Mouse (Mus musculus) frontal cortex, postnatal 14 days (tissue): ENCODE results near the gene Prkag2.
A peak's percentile ranks its signal among the peaks of the same experiment; 100 is the strongest.

ENCODE experiments used
- DNase-seq, 2 experiments: peaks; one replicate each; pipeline ENCODE4 v3.0.0; 2022; ENCODE audit warnings: low spot score in 2 of 2

Prkag2 gene

DNA sequence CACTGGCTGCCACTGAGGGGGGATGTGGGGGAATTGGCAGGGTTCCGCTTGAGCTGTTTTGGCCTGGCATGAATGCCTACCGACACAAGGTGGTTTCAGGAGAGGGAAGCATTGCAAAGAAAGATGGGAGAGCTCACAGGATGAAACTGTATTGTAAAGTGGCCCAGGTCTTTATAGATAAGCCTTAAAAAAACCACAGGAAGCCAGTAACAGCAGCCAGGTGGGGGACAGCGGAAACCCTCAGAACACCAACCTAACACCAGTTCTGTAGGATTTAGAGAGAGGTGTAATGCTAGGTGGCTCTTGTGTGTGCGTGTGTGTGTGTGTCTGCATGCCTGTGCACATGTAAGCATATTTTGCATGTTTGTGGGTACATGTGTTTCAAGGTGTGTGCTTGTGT, 101.1 kb downstream of the Prkag2 start:
- no peak for DNase-seq

DNA sequence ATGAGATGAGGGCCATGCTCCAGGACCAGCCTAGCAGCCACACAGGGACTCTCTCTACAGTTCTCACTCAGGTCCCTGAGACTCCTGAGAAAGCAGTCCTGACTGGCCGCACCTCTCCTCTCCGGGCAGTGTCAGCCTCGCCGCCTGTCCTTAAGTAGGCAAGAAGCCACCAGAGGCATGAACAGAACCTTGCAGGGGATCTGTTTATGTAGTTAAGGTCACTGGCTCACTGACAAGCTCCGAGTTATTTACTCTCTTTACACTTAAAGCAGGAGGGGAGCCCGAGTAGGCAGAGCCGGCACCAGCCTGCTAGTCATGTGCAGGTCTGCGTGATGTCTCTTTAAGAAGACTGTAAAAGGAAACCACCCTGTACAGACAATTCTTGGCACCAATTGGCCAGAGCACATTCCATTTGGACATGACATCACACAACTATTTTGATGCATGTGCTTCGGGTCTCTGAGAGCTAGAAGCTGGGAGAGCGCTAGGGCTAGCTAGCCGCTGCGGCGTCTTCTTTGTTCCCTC, 104.8 kb downstream of the Prkag2 start:
- peak in 1 of 2 experiments; percentile 44 for DNase-seq

DNA sequence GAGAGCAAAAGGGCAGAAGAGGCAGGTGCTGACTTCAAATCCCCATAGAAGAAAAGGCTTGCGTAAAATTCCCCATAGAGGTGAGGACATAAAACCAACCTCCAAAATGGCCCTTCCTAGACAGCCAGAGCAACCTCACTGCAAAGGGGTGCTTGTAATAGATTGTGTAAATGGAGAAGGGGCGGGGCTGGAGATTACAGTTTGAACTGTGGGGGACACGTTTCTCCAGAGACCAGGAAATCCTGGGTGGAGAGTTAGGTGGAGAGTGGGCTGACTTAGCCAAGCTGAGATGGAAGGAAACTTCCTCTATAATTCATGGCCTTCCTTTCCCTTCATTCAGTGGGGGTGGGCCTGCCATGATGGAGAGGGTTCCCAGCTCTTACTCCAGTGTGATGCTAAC, 107.3 kb downstream of the Prkag2 start:
- DNase-seq, result no peak

DNA sequence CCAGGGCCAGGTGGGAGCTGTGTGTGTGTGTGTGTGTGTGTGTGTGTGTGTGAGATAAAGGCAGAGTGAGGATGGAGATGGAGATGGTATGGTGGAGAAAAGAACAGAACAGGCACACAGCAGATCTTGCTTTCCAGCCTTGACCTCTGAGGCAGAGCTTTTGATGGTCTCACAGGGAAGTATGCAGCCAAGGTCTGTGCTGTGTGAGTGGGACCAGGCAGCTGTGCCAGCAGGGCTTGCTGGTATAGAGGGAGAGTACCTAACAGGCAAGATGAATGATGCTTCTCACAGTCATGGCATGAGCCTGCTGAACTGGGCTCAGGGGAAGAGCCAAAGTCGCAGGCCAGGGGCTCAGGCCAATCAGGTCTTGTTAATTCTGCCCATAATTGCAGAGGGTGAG, 108.9 kb downstream of the Prkag2 start:
- DNase-seq, result no peak

DNA sequence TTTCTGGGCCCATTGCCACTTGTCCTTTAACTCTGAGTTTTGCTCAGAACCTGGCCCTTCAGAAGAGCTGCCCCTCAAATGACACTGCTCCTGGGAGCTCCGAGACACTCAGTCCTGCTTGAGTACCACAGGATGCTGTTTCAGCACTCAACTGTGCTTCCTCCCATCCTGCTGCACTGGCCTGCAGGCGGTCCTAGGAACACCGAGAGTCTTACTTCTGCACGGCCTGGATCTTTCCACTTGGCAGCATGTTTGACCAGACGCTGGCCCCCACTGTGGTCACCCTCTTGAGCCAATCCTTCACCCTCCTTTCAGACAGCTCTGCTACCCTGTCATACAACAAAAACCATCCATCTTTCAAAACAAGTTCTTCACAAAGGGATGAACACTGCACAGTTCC, 110.0 kb downstream of the Prkag2 start:
- no peak for DNase-seq

DNA sequence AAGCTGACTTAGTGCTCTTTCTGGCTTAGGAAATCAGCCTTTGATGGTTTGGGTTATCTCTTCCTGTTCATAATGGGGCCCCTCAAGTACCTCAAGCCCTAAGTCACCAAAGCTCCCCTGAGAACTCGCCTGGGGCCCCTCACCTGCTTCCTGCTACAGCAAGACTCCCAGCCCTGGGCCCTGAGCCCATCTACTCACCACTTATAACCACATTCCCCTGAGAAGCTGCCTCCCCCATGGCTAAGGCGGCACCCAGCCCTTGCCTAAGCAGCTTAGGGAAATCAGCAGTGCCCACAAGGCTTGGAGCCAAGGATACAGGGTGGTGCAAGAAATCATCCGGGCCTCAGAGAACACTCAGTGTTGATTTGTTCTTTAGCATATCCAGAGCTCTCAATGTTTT, 110.8 kb downstream of the Prkag2 start:
- no peak for DNase-seq

DNA sequence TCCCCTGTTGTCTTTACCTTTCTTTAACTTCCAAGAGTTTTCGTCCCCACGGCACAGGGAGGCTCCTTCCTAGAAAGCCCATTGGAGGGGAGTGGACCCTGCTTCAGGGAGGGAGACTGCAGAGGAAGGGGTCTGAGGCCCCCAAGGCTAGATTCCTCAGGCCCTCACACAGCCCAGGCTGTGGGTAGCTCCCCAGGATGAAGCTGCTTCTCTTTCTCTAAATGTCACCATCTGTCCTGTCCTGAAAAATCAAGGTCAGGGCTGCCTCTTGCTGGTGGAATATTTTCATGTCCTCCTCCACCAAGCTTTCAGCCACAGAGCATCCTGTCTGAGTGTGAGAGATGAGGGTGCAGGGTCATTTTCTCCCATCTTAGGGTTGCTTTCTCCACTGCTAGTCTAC, 113.5 kb downstream of the Prkag2 start:
- DNase-seq, result no peak

DNA sequence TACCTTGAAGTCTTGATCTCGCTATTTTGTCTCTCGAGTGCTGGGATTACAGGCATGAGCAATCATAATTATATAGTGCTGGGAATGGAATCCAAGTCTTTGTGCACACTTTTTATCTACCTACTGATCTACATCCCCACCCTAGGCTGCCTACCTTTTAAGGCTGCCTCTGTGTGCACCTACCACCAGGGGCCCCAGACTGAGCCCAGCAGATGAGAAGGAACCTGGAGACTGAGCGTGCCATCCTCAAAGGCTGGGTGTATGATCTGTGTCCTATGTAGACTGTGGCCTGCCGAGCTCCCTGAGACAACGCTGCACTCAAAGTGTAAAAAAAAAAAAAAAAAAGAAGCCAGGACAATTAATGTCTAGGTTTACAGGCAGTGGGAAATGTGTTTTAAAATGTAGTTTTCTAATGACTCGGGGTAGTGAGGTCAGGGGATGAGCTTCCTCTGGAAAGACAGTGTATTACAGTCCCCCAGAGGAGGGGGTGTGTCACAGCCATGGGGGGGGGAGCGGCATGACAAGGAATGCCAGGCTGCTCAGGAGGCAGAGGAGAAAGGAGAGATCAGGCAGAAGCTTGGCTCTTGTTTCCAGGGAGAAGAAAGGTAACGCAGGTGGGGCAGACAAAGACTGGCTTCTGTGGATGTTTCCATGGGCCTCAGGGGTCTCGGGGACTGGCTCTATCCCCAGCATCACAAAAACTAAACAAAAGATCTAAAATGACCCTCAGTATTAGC, 114.1 kb downstream of the Prkag2 start:
- DNase-seq, result no peak

DNA sequence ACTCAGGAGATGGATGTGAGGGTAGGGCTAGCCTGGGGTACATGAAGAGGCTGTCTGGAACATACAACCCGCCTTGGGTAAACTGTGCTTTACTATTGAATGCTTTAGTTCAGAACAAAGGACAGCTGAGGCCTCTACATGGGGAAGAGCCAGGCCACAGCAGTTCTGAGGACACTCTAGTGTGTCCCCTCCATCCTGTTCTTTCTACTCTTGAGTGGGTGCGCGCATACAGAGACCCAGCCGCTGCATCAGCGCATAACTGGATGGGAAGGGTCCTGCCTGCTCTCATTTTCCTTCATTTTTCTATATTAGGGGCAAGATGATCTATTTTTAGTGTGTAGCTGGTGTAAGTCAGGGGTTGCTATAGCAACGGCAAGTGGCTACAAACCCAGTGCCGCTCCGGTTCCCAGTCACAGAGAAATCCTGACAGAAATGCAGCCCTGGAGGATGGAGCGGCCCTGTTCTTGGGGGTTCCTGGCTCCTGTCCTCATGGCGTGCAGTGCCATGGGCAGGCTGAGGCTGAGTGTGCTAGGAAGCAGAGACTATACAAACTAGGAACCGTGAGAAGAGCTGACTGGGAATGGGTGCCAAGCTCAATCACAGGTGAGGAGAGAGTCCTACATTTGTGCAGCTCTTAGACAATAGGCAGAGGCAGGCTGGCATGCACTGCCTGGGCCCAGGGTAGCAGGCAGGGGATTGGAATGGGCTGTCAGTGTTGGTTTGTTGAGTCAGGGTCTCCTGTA, 114.8 kb downstream of the Prkag2 start:
- DNase-seq, result peak; percentile 66 to 70

DNA sequence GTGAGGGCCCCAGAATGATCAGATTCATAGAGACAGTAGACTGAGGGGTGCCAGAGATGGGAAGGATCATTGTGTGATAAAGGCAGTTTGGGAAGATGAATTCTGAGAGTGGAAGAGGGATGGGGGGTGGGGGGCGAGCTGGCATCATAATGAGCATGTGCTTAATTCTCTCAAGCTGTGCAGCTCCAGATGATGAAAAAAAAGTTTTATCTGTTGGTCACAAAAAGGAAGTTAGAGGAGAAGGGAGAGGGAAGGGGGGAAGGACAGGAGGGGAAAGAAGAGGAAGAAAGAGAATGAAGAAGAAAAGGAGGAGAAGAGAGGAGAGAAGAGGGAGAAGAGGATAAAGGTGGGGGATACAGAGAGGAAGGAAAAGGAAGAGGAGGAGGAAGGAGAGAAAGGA, 116.3 kb downstream of the Prkag2 start:
- no peak for DNase-seq

DNA sequence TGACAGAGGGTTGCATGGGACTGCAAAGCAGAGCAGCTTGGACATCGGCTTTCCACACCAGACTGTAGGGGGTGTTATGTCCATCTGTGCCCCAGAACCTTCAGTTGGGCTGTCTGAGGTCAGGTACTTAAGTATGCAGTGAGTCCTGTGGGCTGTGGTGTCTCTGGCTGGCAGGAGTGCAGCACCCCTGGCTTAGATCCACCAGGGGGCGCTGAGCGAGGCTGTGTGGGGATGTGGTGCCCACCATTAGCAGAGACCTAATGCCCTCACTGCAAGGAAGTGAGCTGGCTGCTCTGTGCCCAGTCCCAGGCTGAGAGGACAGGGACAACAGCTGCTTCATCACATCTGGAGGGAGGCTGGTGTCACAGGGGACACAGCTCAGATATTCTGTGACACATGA, 116.9 kb downstream of the Prkag2 start:
- peak in 1 of 2 experiments; percentile 39 for DNase-seq

DNA sequence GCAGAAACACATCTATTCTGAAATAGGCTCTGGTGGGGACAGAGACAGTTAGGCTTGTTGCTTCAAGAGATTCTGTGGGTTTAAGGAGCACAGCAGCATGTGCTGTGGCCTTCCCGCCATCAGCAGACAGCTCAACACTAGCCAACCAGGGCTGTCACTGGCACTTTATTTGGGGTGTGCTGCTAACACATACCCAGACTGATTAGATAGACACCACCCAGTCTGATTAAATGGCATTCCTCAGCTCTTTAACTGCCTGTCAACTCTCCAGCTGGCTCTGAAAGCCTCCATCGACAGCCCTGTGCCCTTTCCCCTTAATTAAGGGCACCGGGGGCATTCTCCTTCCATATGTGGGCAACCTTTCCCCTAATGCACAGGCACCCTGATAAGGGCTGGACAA, 118.2 kb downstream of the Prkag2 start:
- DNase-seq, result no peak

DNA sequence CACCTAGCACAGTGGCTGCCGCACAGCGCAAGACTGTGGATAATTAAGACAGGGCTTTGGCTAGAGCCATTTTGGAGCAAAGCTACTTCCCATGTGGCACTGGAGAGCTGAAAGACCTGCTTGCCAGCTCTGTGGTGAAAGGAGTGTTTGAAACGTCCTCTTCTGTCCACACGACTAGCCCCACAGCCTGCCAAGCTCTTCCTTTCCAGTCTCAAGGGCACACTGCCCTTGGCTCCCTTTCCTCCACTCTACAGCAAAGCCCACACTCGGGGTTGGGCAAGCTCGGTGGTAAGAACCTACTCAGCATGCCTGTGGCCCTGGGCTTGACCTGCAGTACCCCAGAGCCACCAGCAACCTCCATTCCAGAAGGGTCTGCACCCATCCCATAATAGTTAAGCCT, 118.7 kb downstream of the Prkag2 start:
- DNase-seq, result no peak

DNA sequence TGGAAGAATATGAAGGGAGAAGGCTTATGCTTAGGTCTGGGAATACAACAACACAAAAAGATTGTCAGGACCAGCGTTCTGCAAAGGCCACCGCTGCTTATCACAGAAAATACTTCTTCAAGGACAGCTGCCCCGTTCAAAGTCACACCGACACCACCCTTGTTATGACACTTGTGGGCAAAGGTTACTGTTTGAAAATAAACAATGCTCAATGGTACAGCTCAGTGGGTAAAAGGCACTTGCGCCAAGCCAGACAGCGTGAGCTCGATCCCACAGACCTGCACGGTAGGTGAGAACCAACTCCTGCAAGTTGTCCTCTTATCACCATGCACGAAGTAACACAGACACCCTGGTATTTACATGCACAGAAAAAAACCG, 120.5 kb downstream of the Prkag2 start:
- no peak for DNase-seq

DNA sequence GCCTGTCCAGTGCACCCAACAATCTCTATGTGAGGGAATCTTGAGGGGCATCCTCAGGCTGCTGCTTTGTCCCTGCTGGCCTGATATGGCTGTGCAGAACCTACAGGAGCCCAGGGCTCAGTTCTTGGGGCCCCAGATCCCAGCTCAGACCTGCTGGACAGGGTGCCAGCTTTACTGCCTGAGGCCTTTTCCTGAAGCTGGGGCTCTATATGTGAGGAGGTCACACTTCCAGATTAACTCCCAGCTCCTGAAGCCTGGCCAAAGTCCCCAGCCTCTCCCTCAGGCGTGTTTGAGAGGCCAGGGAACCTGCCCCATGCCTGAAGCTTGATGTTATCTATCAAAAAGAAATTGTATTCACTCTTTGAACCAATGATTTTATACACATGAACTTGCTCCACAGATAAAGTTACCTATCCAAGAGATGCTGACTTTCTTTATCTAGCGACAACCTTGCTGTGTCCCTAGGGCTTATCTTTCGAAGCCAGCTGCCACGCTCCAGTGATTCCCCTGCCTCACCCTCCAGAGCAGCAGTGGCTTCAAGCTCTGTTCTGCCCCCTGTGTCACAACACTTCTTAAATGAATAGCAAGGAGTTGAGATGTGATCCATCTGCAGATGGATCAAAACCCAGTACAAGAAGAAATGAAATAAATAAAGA, 121.0 kb downstream of the Prkag2 start:
- DNase-seq, result no peak

DNA sequence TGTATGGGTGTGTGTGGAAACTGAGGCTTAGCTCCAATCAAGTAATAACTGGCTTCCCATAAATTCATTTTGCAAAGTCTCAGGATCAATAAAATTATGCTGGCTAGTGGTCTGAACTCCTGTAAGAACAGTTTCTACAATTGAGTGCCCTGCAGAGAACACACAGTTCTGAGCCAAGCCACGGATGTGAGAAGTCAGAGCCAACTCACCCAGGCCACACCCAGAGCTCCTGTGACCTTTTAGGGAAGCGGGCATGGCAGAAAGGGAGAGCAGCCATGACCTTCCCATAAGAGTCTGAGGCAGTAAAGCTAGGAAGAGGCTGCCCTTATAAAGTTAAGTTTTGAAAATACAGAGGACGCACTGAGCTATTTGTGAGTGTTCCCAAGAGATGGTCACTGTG, 123.5 kb downstream of the Prkag2 start:
- DNase-seq, result no peak

DNA sequence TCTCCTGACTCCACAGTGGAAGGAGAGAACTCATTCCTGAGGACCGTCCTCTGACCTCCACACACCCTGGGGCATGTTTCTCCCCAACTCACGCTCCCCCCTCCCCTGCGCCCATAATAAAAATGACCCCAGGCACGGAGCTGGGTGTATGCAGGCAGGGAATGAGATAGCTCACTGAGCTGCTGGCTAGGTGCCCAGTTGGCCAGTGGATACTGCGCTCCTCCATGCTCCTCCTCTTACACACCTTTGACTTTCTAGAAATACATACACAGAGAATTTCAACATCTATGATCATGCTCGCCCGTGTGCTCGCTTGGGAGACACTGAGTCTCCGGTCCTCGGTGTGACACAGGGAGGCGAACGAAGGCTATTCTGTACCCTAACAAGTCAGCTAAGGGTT, 124.2 kb downstream of the Prkag2 start:
- DNase-seq, result no peak

DNA sequence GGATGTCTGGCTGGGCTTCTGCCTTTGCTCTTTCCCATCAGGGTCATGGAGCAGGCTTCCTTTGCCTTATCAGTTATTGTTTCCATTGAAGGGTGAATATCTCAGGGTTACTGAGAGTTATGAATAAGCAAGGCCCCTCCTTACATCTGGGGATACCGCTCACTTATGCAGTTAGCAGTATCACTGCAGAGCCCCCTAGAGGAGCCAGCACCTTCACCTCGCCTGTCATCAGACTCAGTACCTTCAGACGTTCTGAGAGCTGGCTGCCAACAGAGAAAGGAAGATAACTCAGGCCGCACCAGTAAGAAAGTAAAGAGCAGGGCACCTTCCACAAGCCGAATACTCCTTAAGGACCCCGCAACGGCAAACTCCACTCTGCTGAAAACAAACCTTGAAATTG, 125.3 kb downstream of the Prkag2 start:
- no peak for DNase-seq

DNA sequence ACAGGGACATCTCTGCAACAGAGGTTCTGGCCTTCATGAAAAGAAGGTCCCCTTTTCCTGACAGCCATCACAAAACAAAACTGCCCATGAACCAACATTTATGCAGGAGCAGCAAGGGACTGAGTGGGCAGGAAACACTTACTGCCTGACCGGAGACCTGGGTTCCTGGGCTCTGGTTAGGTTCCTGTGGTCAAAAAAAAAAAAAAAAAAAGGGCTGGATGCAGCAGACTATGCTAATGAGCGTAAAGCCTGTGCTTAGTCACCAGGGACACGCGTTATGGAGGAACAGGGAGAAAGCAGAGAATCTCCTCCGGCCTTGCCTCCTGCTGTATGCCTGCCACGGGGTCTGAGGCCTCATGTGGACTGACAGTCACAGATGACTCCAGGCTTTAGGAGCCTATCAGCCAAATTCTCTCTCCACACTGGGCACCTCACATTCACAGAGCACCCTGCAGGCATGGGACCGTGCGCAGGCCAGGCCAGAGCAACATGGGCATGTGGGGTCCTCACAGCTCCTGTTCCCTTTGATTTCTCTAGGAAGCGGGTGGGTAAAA, 126.7 kb downstream of the Prkag2 start:
- no peak for DNase-seq

DNA sequence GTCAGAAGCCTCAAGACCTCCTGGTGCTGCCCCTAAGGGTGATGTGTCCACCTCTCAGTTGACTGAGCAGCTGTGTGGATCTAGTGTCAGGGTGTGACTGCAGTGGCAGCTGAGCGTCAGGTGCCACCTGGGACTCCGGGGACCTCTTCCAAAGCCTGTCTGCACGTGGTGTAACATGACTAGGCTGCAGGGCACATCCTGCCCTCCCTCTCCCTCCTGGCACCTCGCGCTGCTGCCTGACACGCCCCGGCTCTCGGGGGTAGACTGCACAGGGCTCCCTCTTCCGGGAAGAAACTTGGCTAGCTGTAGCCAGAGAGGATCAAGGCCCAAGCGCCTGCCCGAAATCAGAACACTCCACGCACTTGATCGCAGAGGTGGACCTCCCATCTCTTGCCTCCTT, 127.2 kb downstream of the Prkag2 start:
- no peak for DNase-seq

DNA sequence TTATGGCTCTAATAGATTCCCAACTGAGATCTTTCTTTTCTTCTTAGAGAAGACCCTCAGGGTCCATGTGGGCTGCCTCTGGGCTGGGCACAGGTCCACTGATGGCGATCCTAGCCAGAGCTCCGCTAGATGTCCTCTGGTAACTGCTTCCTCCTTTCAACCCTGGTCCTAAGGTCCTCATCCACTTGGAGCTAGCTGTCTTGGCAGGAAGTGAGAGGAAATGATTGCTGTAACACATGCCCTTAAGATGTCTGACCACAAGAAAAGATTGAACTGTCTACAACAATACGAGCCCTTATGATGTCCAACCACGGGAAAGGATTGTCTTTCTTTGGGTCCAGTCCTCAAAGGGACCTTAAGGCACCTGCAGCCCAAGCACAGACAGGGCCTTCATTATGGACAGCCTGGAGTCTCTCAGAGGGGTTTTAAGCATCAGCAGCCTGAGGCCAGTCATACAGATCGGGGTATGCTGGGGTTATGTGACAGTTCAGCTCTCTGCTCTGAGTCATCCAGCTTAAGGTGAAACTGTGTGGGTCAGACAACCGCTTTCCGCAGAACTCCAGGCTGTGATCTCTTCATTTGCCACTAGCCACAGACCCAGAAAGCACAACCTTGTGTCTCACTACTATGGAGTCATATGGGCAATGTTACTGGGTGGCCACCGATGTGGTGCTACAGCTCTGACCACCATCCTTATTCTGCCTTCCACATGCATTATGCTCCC, 129.7 kb downstream of the Prkag2 start:
- DNase-seq, result no peak
